Mouse (Mus musculus) Patski (cell line): ENCODE results near the gene Fbxl7. TPM values are rescaled to one million over a fixed set of nuclear protein-coding genes. Genes with fewer than 3 reads are reported as not detected.
A peak's percentile ranks its signal among the peaks of the same experiment; 100 is the strongest.
"Not testable (repeated sequence)": the region's sequence is repeated elsewhere in the genome, so short reads cannot be mapped to it uniquely, and the experiment has no call there.

ENCODE experiments used
- ATAC-seq: fragments of 100-300 bp; one replicate; pipeline ENCODE4 v1.8.0; 2021
- CTCF ChIA-PET: fragments of 350-600 bp; sonication (Branson Sonifier 250); formaldehyde crosslinking; loops from one replicate; lab custom pipeline; 2022; ENCODE audit warnings: inconsistent platforms; lab: Charles Lee
- POLR2A ChIA-PET: fragments of 350-600 bp; sonication (Branson Sonifier 250); formaldehyde crosslinking; loops from one replicate; lab custom pipeline; 2022; ENCODE audit warnings: antibody characterized with exemption, inconsistent platforms; lab: Charles Lee
- DNase-seq: peaks from one replicate; pipeline ENCODE4 v3.0.0-alpha.2; 2011; ENCODE audit warnings: low read depth, low spot score
- H3K27me3 ChIP-seq: fragments of 371-371 bp; one replicate; pipeline ENCODE4 v1.5.1; 2021
- CTCF ChIP-seq: fragments of 100-300 bp; IDR thresholded peaks from one replicate; pipeline ENCODE4 v1.5.1; 2021
- in situ Hi-C: fragments of 300-500 bp; cut with MboI; formaldehyde crosslinking; loops from 3 replicates; pipeline ENCODE4 v1.11.1; 2018; ENCODE audit warnings: low pct_unique_long_range_greater_than_20kb, mixed read lengths
- polyA plus RNA-seq: library from polyadenylated mRNA; unstranded; gene quantifications from one replicate; pipeline ENCODE4 v1.2.3, GENCODE M21; 2021

Fbxl7 gene
- polyA plus RNA-seq, 1 experiment from 2014 or later, result 2.6 TPM

DNA sequence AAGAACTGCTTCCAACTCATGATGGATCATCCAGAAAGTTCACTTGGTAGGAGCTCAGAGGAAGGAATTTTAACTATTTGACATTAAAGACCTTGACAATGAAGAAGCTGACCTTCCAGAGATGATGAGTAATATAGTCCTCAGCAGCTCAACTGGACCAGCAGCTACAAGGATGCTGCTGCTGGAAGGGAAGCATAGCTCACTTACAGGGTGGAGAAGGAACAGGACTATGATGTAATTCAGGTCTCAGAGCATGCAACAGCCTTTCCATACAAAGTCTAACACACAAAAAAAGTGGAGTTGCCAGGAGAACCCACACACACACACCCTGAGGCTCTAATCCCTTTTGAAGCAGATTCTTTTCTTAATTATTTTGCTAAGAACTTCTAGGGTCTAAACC is 119.7 kb downstream of the Fbxl7 start:
- no peaks in the 10 kb centered on the region for H3K27me3 ChIP-seq
- in situ Hi-C loops, result no loop called here
- TF ChIP-seq CTCF, result no peak
- ChIA-PET POLR2A (interaction anchor here (1.1 kb wide), 1 partner anchor 13 kb away, joined by 3 read pairs; no protein-coding TSS in a partner anchor), CTCF (interaction anchor here (1.1 to 2.3 kb wide), 3 partner anchors 13 to 45 kb away, joined by 3 to 7 read pairs (median 6); no protein-coding TSS in a partner anchor)
- ATAC-seq (peak; percentile 25), DNase-seq (no peak)

GRCm38 (mm10) chr15:26774895-26775294 is 120.5 kb downstream of the Fbxl7 start:
- DNase-seq (peak; percentile 31), ATAC-seq (peak; percentile 85)
- ChIA-PET POLR2A (interaction anchor here (1.1 kb wide), 1 partner anchor 13 kb away, joined by 3 read pairs; no protein-coding TSS in a partner anchor), CTCF (interaction anchor here (1.0 to 2.3 kb wide), 5 partner anchors 13 to 44 kb away, joined by 3 to 7 read pairs (median 3); no protein-coding TSS in a partner anchor)
- in situ Hi-C loops, result loop anchor here (25.0 kb wide), 1 partner anchor 788 kb away; the partner anchor contains the start of gene Zfp622
- no peak for TF ChIP-seq CTCF
- no peaks in the 10 kb centered on the region for H3K27me3 ChIP-seq

GRCm38 (mm10) chr15:26761651-26762050 is 133.7 kb downstream of the Fbxl7 start:
- ChIA-PET POLR2A (interaction anchor here (0.7 kb wide), 1 partner anchor 1610 kb away, joined by 3 read pairs; no protein-coding TSS in a partner anchor), CTCF (interaction anchor here (0.7 to 1.5 kb wide), 3 partner anchors 13 to 767 kb away, joined by 3 to 7 read pairs (median 3); no protein-coding TSS in a partner anchor)
- TF ChIP-seq CTCF, result no peak
- peak; percentile 86 for DNase-seq
- in situ Hi-C loops, result loop anchor here (25.0 kb wide), 1 partner anchor 774 kb away; the partner anchor contains the start of gene Zfp622
- ATAC-seq, result peak; percentile 97
- H3K27me3 ChIP-seq, result no peaks in the 10 kb centered on the region

DNA sequence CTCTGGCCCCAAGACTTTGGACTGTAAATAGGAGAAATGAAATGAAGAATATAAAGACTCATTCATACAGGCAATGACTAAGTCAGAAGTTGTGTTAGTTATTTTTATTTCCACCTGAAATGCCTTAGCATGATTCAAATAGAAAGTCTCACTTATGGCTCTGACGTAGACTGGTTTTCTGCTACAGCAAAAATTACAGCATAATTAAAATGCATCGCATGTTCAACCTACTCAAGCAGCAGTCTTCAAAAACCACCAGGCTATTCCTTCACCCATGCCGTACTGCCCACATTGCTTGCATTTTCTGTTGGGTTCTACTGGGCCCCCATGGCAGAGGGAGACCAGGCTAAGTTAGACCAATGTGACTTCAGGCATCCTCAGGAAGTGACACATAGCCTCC is 146.9 kb downstream of the Fbxl7 start:
- in situ Hi-C loops, result no loop called here

GRCm38 (mm10) chr15:26732366-26732765 is 163.0 kb downstream of the Fbxl7 start:
- ChIA-PET POLR2A (no interaction called here), CTCF (no interaction called here)
- no peak for TF ChIP-seq CTCF
- DNase-seq (no peak), ATAC-seq (no peak)
- in situ Hi-C loops, result no loop called here
- H3K27me3 ChIP-seq, result no peaks in the 10 kb centered on the region

More for the DNA sequence above, 146.9 kb downstream of the Fbxl7 start:
- no peaks in the 10 kb centered on the region for H3K27me3 ChIP-seq
- DNase-seq, result no peak
- ATAC-seq, result no peak
- TF ChIP-seq CTCF, result no peak
- CTCF ChIA-PET, result no interaction called here
- POLR2A ChIA-PET, result no interaction called here

- CTCF ChIA-PET, result interaction anchor here (1.1 to 1.7 kb wide), 2 partner anchors 45 to 164 kb away, joined by 3 to 6 read pairs; no protein-coding TSS in a partner anchor
- no peaks in the 10 kb centered on the region for H3K27me3 ChIP-seq
- POLR2A ChIA-PET, result no interaction called here
- in situ Hi-C loops, result no loop called here
- no peak for TF ChIP-seq CTCF
- no peak for ATAC-seq
- no peak for DNase-seq
Observed at GRCm38 (mm10) chr15:26730760-26731159, 164.6 kb downstream of the Fbxl7 start.

GRCm38 (mm10) chr15:26729341-26729740 is 166.0 kb downstream of the Fbxl7 start:
- POLR2A ChIA-PET, result interaction anchor here (0.6 kb wide), 1 partner anchor 31 kb away, joined by 6 read pairs; no protein-coding TSS in a partner anchor
- ATAC-seq, H3K27me3 ChIP-seq, DNase-seq, CTCF ChIA-PET, in situ Hi-C loops: not testable (repeated sequence)

- in situ Hi-C loops, result no loop called here
- TF ChIP-seq CTCF, result no peak
- no peak for DNase-seq
- ChIA-PET CTCF (interaction anchor here (0.9 to 1.0 kb wide), 2 partner anchors 11 to 21 kb away, joined by 3 read pairs; no protein-coding TSS in a partner anchor), POLR2A (interaction anchor here (0.7 kb wide), 1 partner anchor 17 kb away, joined by 4 read pairs; no protein-coding TSS in a partner anchor)
- no peak for ATAC-seq
- no peaks in the 10 kb centered on the region for H3K27me3 ChIP-seq
Observed at GRCm38 (mm10) chr15:26718390-26719036, 176.9 kb downstream of the Fbxl7 start.

- in situ Hi-C loops, result no loop called here
- H3K27me3 ChIP-seq, result no peaks in the 10 kb centered on the region
- no peak for TF ChIP-seq CTCF
- ATAC-seq (no peak), DNase-seq (no peak)
- ChIA-PET CTCF (interaction anchor here (0.9 to 1.0 kb wide), 2 partner anchors 11 to 21 kb away, joined by 3 read pairs; no protein-coding TSS in a partner anchor), POLR2A (interaction anchor here (0.7 kb wide), 1 partner anchor 18 kb away, joined by 4 read pairs; no protein-coding TSS in a partner anchor)
Observed at GRCm38 (mm10) chr15:26717952-26718351, 177.4 kb downstream of the Fbxl7 start.

DNA sequence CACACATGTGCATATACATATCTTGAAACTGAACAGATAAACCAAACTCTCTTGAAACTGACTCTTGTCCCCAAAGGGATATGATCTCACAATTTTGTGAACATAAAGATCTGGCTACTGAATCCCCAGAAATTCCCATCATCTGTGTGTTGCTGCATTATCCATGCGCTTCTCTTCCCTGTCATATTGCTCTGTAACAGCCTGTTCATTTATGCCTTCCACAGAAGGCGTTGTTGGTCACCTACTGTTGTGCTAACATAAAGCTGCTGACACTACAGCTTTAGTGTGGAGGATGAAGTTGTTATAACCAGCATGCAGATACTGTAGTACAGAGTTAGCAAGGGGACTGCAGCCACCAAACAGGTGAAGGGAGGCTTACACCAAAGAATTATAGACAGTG is 179.2 kb downstream of the Fbxl7 start:
- no peak for TF ChIP-seq CTCF
- DNase-seq, result no peak
- in situ Hi-C loops, result no loop called here
- CTCF ChIA-PET, result no interaction called here
- no peaks in the 10 kb centered on the region for H3K27me3 ChIP-seq
- POLR2A ChIA-PET, result no interaction called here
- ATAC-seq, result no peak

DNA sequence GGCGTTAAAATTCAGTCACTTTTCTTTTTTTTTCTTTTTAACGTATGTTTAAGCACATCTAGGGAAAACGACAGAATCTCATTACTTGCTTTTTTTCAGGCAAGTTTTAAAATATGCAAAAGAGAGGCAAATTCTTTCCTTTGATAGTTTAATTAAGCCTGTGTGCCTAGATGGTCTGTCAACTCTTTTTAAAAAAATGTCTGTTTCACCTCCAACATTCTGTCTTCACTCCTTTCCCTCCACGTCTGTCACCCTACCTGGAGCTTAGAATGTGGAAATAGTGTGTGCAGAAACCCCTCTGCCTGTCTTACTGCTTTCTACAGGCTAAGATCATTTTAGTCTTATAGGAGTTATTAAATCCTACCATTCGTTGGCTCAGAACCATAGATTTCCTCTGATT is 179.7 kb downstream of the Fbxl7 start:
- POLR2A ChIA-PET, result no interaction called here
- DNase-seq, result no peak
- no peaks in the 10 kb centered on the region for H3K27me3 ChIP-seq
- in situ Hi-C loops, result no loop called here
- no peak for TF ChIP-seq CTCF
- CTCF ChIA-PET, result no interaction called here
- no peak for ATAC-seq
